In genomic region chr11:87046968-87047367, GRCm38 (mm10) we compare ENCODE assay signal across 21 mouse cellular contexts.
"Had no signal": no experiment of that assay in that cellular context is flagged by ENCODE, and none has a peak within 500 bp of the region (broad histone marks: within the 10 kb centered on the region; RNA-seq: fewer than 3 reads in every experiment).

No protein-coding gene starts in this region.

- H3K9ac ChIP-seq: lung, embryonic 15.5 days; midbrain, embryonic 12.5 days; neural tube, embryonic 13.5 days; neural tube, embryonic 15.5 days had no signal

- ATAC-seq: lung, postnatal 0 days; midbrain, embryonic 16.5 days had no signal

- H3K4me2 ChIP-seq: lung, embryonic 15.5 days; midbrain, embryonic 12.5 days; neural tube, embryonic 13.5 days; neural tube, embryonic 15.5 days had no signal

- H3K4me1 ChIP-seq: lung, embryonic 15.5 days; megakaryocyte, embryonic 14.5 days; midbrain, embryonic 12.5 days; neural tube, embryonic 13.5 days; neural tube, embryonic 15.5 days had no signal

- H3K27me3 ChIP-seq: lung, embryonic 15.5 days; midbrain, embryonic 12.5 days; neural tube, embryonic 13.5 days; neural tube, embryonic 15.5 days had no signal

- H3K4me3 ChIP-seq: lung, embryonic 15.5 days; megakaryocyte, embryonic 14.5 days; midbrain, embryonic 12.5 days; myocyte; neural tube, embryonic 13.5 days; neural tube, embryonic 15.5 days had no signal

- H3K27ac ChIP-seq: lung, embryonic 15.5 days; macrophage; midbrain, embryonic 12.5 days; neural tube, embryonic 13.5 days; neural tube, embryonic 15.5 days had no signal

- DNase-seq: lung, adult 2 months; lung, postnatal 14 days; lung, postnatal 36 days; midbrain, embryonic 14.5 days; retina, postnatal 1 day; right cerebral cortex, adult 18-20 months; right cerebral cortex, postnatal 25 days; right cerebral cortex, postnatal 4 days; spleen, adult 18-20 months; thymus, adult 2 months; thymus, postnatal 25 days; thymus, postnatal 4 days had no signal

- H3K9me3 ChIP-seq: lung, embryonic 15.5 days; megakaryocyte, embryonic 14.5 days; midbrain, embryonic 12.5 days; neural tube, embryonic 13.5 days; neural tube, embryonic 15.5 days had no signal
